In genomic region chr3:142063536-142064226, GRCm38 (mm10) we compare ENCODE assay signal across 8 mouse cellular contexts.
DNase-seq lines count a peak whose midpoint lies in the region; ATAC-seq and TF ChIP-seq lines count a peak whose summit lies in the region.

No protein-coding gene starts in this region.

- H3K4me3 ChIP-seq in forebrain, embryonic 16.5 days (replicated peaks; ENCODE audit: low read length), result no peak overlapping the region
- H3K4me3 ChIP-seq in midbrain, postnatal 0 days (ENCODE audit: low read depth, low read length), result no peak overlapping the region

- no peak overlapping the region for H3K9ac ChIP-seq in forebrain, embryonic 16.5 days (replicated peaks; ENCODE audit: low read depth, low read length)
- H3K9ac ChIP-seq in midbrain, postnatal 0 days (replicated peaks; ENCODE audit: low read length, poor library complexity, severe bottlenecking), result no peak overlapping the region

- no peak for TF ChIP-seq CTCF in midbrain, postnatal 0 days (IDR thresholded peaks at IDR 0.05)

- WGBS in forebrain, embryonic 16.5 days, result 6% methylated on average over 12 of the region's 12 CpGs
- WGBS in midbrain, postnatal 0 days, result 36% methylated on average over 12 of the region's 12 CpGs

- DNase-seq in cerebellum, adult 9-11 months, result peak; percentile 3
- no peak for DNase-seq in cerebellum, adult 18-20 months
- peak; percentile 37 for DNase-seq in kidney, postnatal 14 days
- peak; percentile 68 for DNase-seq in midbrain, postnatal 0 days (ENCODE audit: low spot score)
- no peak for DNase-seq in adrenal gland, adult 8-10 months
- no peak for DNase-seq in spleen, postnatal 14 days (ENCODE audit: low spot score in 2 of 2)

- H3K36me3 ChIP-seq in forebrain, embryonic 16.5 days (ENCODE audit: control insufficient read depth, insufficient read depth), result no peaks in the 10 kb centered on the region
- no peaks in the 10 kb centered on the region for H3K36me3 ChIP-seq in midbrain, postnatal 0 days (ENCODE audit: insufficient read depth, low read length)

- ATAC-seq in forebrain, embryonic 16.5 days, result peak; percentile 91
- ATAC-seq in midbrain, postnatal 0 days (ENCODE audit: low FRiP score), result peak; percentile 47; the same call in 1 of the 2 replicates
- no peak for ATAC-seq in activated CD4-positive, CD25-positive, alpha-beta regulatory T cell, adult 4 months

- no peak overlapping the region for H3K4me2 ChIP-seq in forebrain, embryonic 16.5 days (ENCODE audit: low read length)
- H3K4me2 ChIP-seq in midbrain, postnatal 0 days (ENCODE audit: low read depth, low read length, poor library complexity, severe bottlenecking), result no peak overlapping the region

- no peak overlapping the region for H3K27ac ChIP-seq in forebrain, embryonic 16.5 days (ENCODE audit: low read length)
- no peak overlapping the region for H3K27ac ChIP-seq in midbrain, postnatal 0 days (ENCODE audit: low read depth, low read length)

- peaks cover 6% of the 10 kb centered on the region; the same call in 1 of the 2 replicates for H3K4me1 ChIP-seq in forebrain, embryonic 16.5 days (replicated peaks; ENCODE audit: control insufficient read depth, insufficient read depth, low read length)
- H3K4me1 ChIP-seq in midbrain, postnatal 0 days (ENCODE audit: insufficient read depth, low read length), result no peaks in the 10 kb centered on the region

- no peaks in the 10 kb centered on the region for H3K27me3 ChIP-seq in forebrain, embryonic 16.5 days (replicated peaks; ENCODE audit: control insufficient read depth, insufficient read depth, low read length)
- H3K27me3 ChIP-seq in midbrain, postnatal 0 days (ENCODE audit: insufficient read depth, low read length), result no peaks in the 10 kb centered on the region

- H3K9me3 ChIP-seq in forebrain, embryonic 16.5 days (ENCODE audit: control insufficient read depth, low read length), result no peaks in the 10 kb centered on the region
- no peaks in the 10 kb centered on the region for H3K9me3 ChIP-seq in midbrain, postnatal 0 days (ENCODE audit: low read length)

Comparison
In these comparisons a context has a peak if more than half of its experiments do, and no peak if none do; other contexts are left out.
1. DNase-seq: peak in cerebellum, adult 9-11 months (single experiment), kidney, postnatal 14 days (single experiment) and midbrain, postnatal 0 days (single experiment); none in cerebellum, adult 18-20 months (0 of 2), adrenal gland, adult 8-10 months (single experiment) and spleen, postnatal 14 days (0 of 2).